Mouse (Mus musculus) adrenal gland, postnatal 14 days (tissue): ENCODE measurements around the gene Usp1. TPM values are rescaled to one million over a fixed set of nuclear protein-coding genes. Genes with fewer than 3 reads are reported as not detected.
A peak's percentile ranks its signal among the peaks of the same experiment; 100 is the strongest.
"Not testable (repeated sequence)": the region's sequence is repeated elsewhere in the genome, so short reads cannot be mapped to it uniquely, and the experiment has no call there.

Experiments
- DNase-seq: peaks from one replicate; pipeline ENCODE4 v3.0.0; 2021; ENCODE audit warnings: mixed read lengths
- long read RNA-seq, 2 experiments: library from polyadenylated mRNA; stranded (forward); transcript quantifications; one replicate each; pipeline ENCODE4 v2.0.0; 2021
- total RNA-seq: library from RNA; stranded (reverse); gene quantifications from 2 replicates; pipeline ENCODE4 v1.2.3, GENCODE M21; 2021

The Usp1 gene
- total RNA-seq, result 40.8 and 43.5 TPM in 2 replicates
- long read RNA-seq, experiment 1, transcript Usp1-201 (9 exons, 3,577 nt), result minor isoform, 12 of 54 reads
- long read RNA-seq, experiment 1, transcript Usp1-202 (9 exons, 3,527 nt), result major isoform, 19 of 54 reads
- long read RNA-seq, experiment 1, partial matches to known transcripts, result 3 of 54 reads
- long read RNA-seq, experiment 1, other reads (novel, unspliced or antisense), result 20 of 54 reads
- long read RNA-seq, experiment 2, transcript Usp1-202 (9 exons, 3,527 nt), result major isoform, 14 of 35 reads
- long read RNA-seq, experiment 2, transcript Usp1-201 (9 exons, 3,577 nt), result minor isoform, 8 of 35 reads
- long read RNA-seq, experiment 2, partial matches to known transcripts, result 4 of 35 reads
- long read RNA-seq, experiment 2, other reads (novel, unspliced or antisense), result 9 of 35 reads

- DNase-seq, result no peak
These were observed at the start of gene Usp1 for GRCm38 (mm10) chr4:98923568-98924070. Gene Usp1 (plus strand): TSS chr4:98923810.

- DNase-seq, result no peak
These were observed 40.9 kb upstream of the Usp1 start for GRCm38 (mm10) chr4:98882706-98883105.

- DNase-seq, result no peak
These were observed 37.2 kb upstream of the Usp1 start for GRCm38 (mm10) chr4:98886377-98886776.

- DNase-seq, result peak; percentile 57
These were observed 36.5 kb upstream of the Usp1 start for GRCm38 (mm10) chr4:98887148-98887547.

GRCm38 (mm10) chr4:98910246-98910645, 13.4 kb upstream of the Usp1 start:
- DNase-seq, result no peak

GRCm38 (mm10) chr4:98917724-98918123, 5.9 kb upstream of the Usp1 start:
- DNase-seq, result no peak

GRCm38 (mm10) chr4:98918204-98918603, 5.4 kb upstream of the Usp1 start:
- DNase-seq, result no peak

- no peak for DNase-seq
These were observed 2.7 kb upstream of the Usp1 start for GRCm38 (mm10) chr4:98920896-98921295.

GRCm38 (mm10) chr4:98922061-98922642, 1.5 kb upstream of the Usp1 start:
- DNase-seq, result peak; percentile 11

- DNase-seq, result peak; percentile 98
These were observed 705 bp upstream of the Usp1 start for GRCm38 (mm10) chr4:98922643-98923567.

GRCm38 (mm10) chr4:98924071-98924905, 678 bp downstream of the Usp1 start:
- DNase-seq, result peak; percentile 11

GRCm38 (mm10) chr4:98924906-98925178, 1.2 kb downstream of the Usp1 start:
- no peak for DNase-seq

- DNase-seq, result no peak
These were observed 1.7 kb downstream of the Usp1 start for GRCm38 (mm10) chr4:98925250-98925781.

- no peak for DNase-seq
These were observed 12.4 kb downstream of the Usp1 start for GRCm38 (mm10) chr4:98936036-98936435.

- not testable (repeated sequence) for DNase-seq
These were observed 14.6 kb downstream of the Usp1 start for GRCm38 (mm10) chr4:98938210-98938609.

GRCm38 (mm10) chr4:98950563-98950962, 27.0 kb downstream of the Usp1 start:
- no peak for DNase-seq

GRCm38 (mm10) chr4:98955986-98956385, 32.4 kb downstream of the Usp1 start:
- no peak for DNase-seq

- no peak for DNase-seq
These were observed 36.6 kb downstream of the Usp1 start for GRCm38 (mm10) chr4:98960243-98960642.

- DNase-seq, result no peak
These were observed 46.3 kb downstream of the Usp1 start for GRCm38 (mm10) chr4:98969946-98970345.

GRCm38 (mm10) chr4:98975741-98976140, 52.1 kb downstream of the Usp1 start:
- DNase-seq, result no peak

- DNase-seq, result not testable (repeated sequence)
These were observed 54.7 kb downstream of the Usp1 start for GRCm38 (mm10) chr4:98978288-98978687.

GRCm38 (mm10) chr4:98978693-98979092, 55.1 kb downstream of the Usp1 start:
- no peak for DNase-seq
